In genomic region chr2:22621828-22622731, GRCm38 (mm10) we compare ENCODE assay signal across 8 mouse cellular contexts. TPM values are rescaled to one million over a fixed set of nuclear protein-coding genes. Genes with fewer than 3 reads are reported as not detected.
DNase-seq lines count a peak whose midpoint lies in the region; ATAC-seq and TF ChIP-seq lines count a peak whose summit lies in the region.

Gad2 (plus strand) TSS chr2:22622205.

- under 1% methylated on average over 54 of the region's 55 CpGs for WGBS in kidney, embryonic 15.5 days
- WGBS in liver, embryonic 13.5 days (ENCODE audit: insufficient replicate concordance), result under 1% methylated on average over 55 of the region's 55 CpGs
- 1% methylated on average over 55 of the region's 55 CpGs for WGBS in small intestine, adult 2 months

- no peaks in the 10 kb centered on the region for H3K9me3 ChIP-seq in kidney, embryonic 15.5 days (replicated peaks)
- H3K9me3 ChIP-seq in liver, embryonic 13.5 days (replicated peaks), result no peaks in the 10 kb centered on the region

- peak within 1 kb of the TSS; percentile 73 for H3K4me2 ChIP-seq in kidney, embryonic 15.5 days
- H3K4me2 ChIP-seq in liver, embryonic 13.5 days, result peak within 1 kb of the TSS; percentile 43

- TF ChIP-seq CTCF in small intestine, adult 2 months (IDR thresholded peaks at IDR 0.05; ENCODE audit: extremely low read depth, insufficient read length, insufficient replicate concordance, low read depth, low read length), result no peak

- no peak for TF ChIP-seq POLR2A in small intestine, adult 2 months (IDR thresholded peaks at IDR 0.05; ENCODE audit: low read depth, low read length)

- H3K4me3 ChIP-seq in brown adipose tissue, adult 24 weeks (ENCODE audit: insufficient read depth, low read depth, low read length), result peak within 1 kb of the TSS; percentile 10
- H3K4me3 ChIP-seq in kidney, embryonic 15.5 days (replicated peaks), result peak within 1 kb of the TSS; percentile 42
- peak within 1 kb of the TSS; percentile 25 for H3K4me3 ChIP-seq in liver, embryonic 13.5 days (replicated peaks)
- peak within 1 kb of the TSS; percentile 53 for H3K4me3 ChIP-seq in small intestine, adult 2 months (ENCODE audit: low read depth, low read length)

- no peaks in the 10 kb centered on the region; the same call in 1 of the 2 replicates for H3K4me1 ChIP-seq in brown adipose tissue, adult 24 weeks (ENCODE audit: control insufficient read depth, insufficient read depth, insufficient read length, low read length)
- H3K4me1 ChIP-seq in kidney, embryonic 15.5 days, result peaks cover 24% of the 10 kb centered on the region
- peaks cover 4% of the 10 kb centered on the region for H3K4me1 ChIP-seq in liver, embryonic 13.5 days (replicated peaks)
- peaks cover 14% of the 10 kb centered on the region for H3K4me1 ChIP-seq in small intestine, adult 2 months (ENCODE audit: control insufficient read depth, insufficient read depth, insufficient read length, low read length)

- H3K36me3 ChIP-seq in kidney, embryonic 15.5 days, result no peaks in the 10 kb centered on the region
- no peaks in the 10 kb centered on the region for H3K36me3 ChIP-seq in liver, embryonic 13.5 days
- H3K36me3 ChIP-seq in small intestine, adult 2 months (ENCODE audit: control insufficient read depth, insufficient read depth, low read length), result no peaks in the 10 kb centered on the region

- peak; percentile 93 for ATAC-seq in kidney, embryonic 15.5 days (replicated peaks; ENCODE audit: low FRiP score)
- ATAC-seq in liver, embryonic 13.5 days (ENCODE audit: low read depth), result peak; percentile 41; the same call in 1 of the 2 replicates

- H3K27me3 ChIP-seq in kidney, embryonic 15.5 days, result peaks cover 99% of the 10 kb centered on the region
- H3K27me3 ChIP-seq in liver, embryonic 13.5 days, result peaks cover 96% of the 10 kb centered on the region
- peaks cover 45% of the 10 kb centered on the region for H3K27me3 ChIP-seq in small intestine, adult 2 months (ENCODE audit: control insufficient read depth, insufficient read depth, low read length)

- H3K27ac ChIP-seq in brown adipose tissue, adult 24 weeks (replicated peaks; ENCODE audit: low read depth, low read length), result no peak within 1 kb of the TSS
- H3K27ac ChIP-seq in kidney, embryonic 15.5 days, result no peak within 1 kb of the TSS
- H3K27ac ChIP-seq in liver, embryonic 13.5 days, result no peak within 1 kb of the TSS
- H3K27ac ChIP-seq in small intestine, adult 2 months (ENCODE audit: insufficient read depth, low read depth, low read length), result no peak within 1 kb of the TSS

- DNase-seq in ovary, postnatal 14 days (ENCODE audit: low spot score), result peak; percentile 19
- DNase-seq in ovary, postnatal 10 days (ENCODE audit: low spot score), result no peak
- no peak for DNase-seq in frontal cortex, adult 2 months (ENCODE audit: extremely low spot score in 1 of 2, low spot score in 1 of 2)
- no peak for DNase-seq in liver, embryonic 13.5 days
- DNase-seq in urinary bladder, adult 18-20 months (ENCODE audit: low spot score in 2 of 2), result no peak

- H3K9ac ChIP-seq in kidney, embryonic 15.5 days, result no peak within 1 kb of the TSS
- no peak within 1 kb of the TSS for H3K9ac ChIP-seq in liver, embryonic 13.5 days

RNA-seq across cellular contexts. Expression of gene Gad2, which starts in this region (rescaled TPM):
- not detected in 2 replicates for polyA plus RNA-seq in brown adipose tissue, adult 24 weeks (2012; ENCODE audit: insufficient read depth, insufficient read length, missing spikeins)
- polyA plus RNA-seq in frontal cortex, adult 2 months (2012; rRNA removed), result 87.9 and 93.6 TPM in 2 replicates
- polyA plus RNA-seq in kidney, embryonic 15.5 days (2015; fragmentation: Nextera tagmentation; extraction: Ambion mirVana), result 0.08 and 0.15 TPM in 2 replicates
- 0.03 and 0.06 TPM in 2 replicates for polyA plus RNA-seq in liver, embryonic 13.5 days (2015; fragmentation: Nextera tagmentation; extraction: Ambion mirVana)
- polyA plus RNA-seq in small intestine, adult 2 months (2012; rRNA removed), result 0.01 TPM in 1 of 2 replicates, not detected in the other

Comparison
In these comparisons a context has a peak if more than half of its experiments do, and no peak if none do; other contexts are left out.
1. RNA of gene Gad2 (polyA plus RNA-seq): 87.9 to 93.6 TPM in frontal cortex, adult 2 months; 0.08 to 0.15 TPM in kidney, embryonic 15.5 days, not detected in brown adipose tissue, adult 24 weeks, 0.03 to 0.06 TPM in liver, embryonic 13.5 days and 0.01 TPM in small intestine, adult 2 months; every median in the first group is over 10 times any median in the second.
2. Peak in ATAC-seq, H3K4me3 ChIP-seq and H3K4me2 ChIP-seq in kidney, embryonic 15.5 days; RNA of the gene not detected or under 1 TPM.
3. Peak in ATAC-seq, H3K4me3 ChIP-seq and H3K4me2 ChIP-seq in liver, embryonic 13.5 days; RNA of the gene not detected or under 1 TPM.
4. Peak in every context shown above with its lines, with median percentiles within 50 percentile points of each other: H3K4me3 ChIP-seq.